Mouse (Mus musculus) cortical plate, adult 2 months (tissue): ENCODE data around the gene Trim8. TPM values are rescaled to one million over a fixed set of nuclear protein-coding genes. Genes with fewer than 3 reads are reported as not detected.
A peak's percentile ranks its signal among the peaks of the same experiment; 100 is the strongest.

Experiments
- H3K27ac ChIP-seq: fragments of 200-500 bp; 2 replicates; pipeline ENCODE4 v1.5.1; 2012; ENCODE audit warnings: low read length, control low read depth, inconsistent platforms; ENCODE audit not compliant: insufficient read depth
- H3K4me1 ChIP-seq: fragments of 200-500 bp; 2 replicates; pipeline ENCODE4 v1.6.1; 2011; ENCODE audit warnings: low read length; ENCODE audit not compliant: control insufficient read depth, insufficient read depth
- H3K4me3 ChIP-seq: fragments of 200-500 bp; 2 replicates; pipeline ENCODE4 v1.5.1; 2011; ENCODE audit warnings: mild to moderate bottlenecking, low read length, control low read depth; ENCODE audit not compliant: insufficient read depth
- CTCF ChIP-seq: fragments of 200-500 bp; IDR thresholded peaks from 2 replicates; pipeline ENCODE4 v1.5.1; 2011; ENCODE audit warnings: mild to moderate bottlenecking, control low read depth, low read length; ENCODE audit not compliant: insufficient read depth; ENCODE audit errors: extremely low read depth
- POLR2A ChIP-seq: fragments of 200-500 bp; IDR thresholded peaks from 2 replicates; pipeline ENCODE4 v1.6.1; 2011; ENCODE audit warnings: mild to moderate bottlenecking, low read length, control low read depth; ENCODE audit not compliant: insufficient read depth; ENCODE audit errors: extremely low read depth
- polyA plus RNA-seq: library from polyadenylated mRNA; depleted of rRNA; stranded (reverse); fragments of >200 nt; gene quantifications from 2 replicates; pipeline ENCODE4 v1.2.3, GENCODE M21; 2012

Gene Trim8
- polyA plus RNA-seq, 1 experiment = 47.1 TPM

GRCm38 (mm10) chr19:46479306-46480075 lies 22.0 kb upstream of the Trim8 start:
- H3K27ac ChIP-seq = no peak overlapping the region
- TF ChIP-seq CTCF (no peak), POLR2A (no peak)
- peaks cover 8% of the 10 kb centered on the region; the same call in 1 of the 2 replicates for H3K4me1 ChIP-seq
- no peak overlapping the region for H3K4me3 ChIP-seq

DNA sequence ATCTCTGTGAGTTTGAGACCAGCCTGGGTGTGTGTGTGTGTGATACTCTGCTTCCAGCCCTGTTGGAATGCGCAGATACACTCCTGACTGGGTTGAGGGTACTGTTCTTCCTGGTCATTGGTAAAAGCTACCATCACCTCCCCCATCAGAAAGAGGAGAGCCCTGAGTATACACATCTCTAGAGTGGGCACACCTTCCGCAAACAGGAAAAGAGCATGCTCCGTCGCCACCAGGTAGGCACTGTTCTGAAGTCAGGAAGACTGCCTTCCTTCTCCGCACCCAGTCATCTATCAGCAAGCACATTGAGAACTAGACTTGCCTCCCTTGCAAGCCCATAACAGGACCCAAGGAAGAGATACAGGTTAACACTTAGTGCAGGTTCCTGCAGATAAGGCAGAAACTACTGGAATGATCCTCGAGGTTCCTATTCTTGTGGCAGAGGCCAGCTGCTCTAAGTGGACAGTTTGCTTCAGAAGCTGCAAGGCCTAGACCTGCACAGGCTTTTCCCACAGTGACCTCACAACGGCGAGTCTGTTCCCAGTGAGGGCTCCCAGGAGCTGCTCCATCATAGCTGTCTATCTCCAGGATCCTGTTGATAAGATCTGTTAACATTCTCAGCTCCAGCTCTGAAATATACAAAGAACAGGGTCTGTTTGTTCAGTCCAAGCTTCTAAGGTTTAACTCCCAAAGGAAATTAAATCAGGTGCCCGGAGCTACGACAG lies 20.7 kb upstream of the Trim8 start:
- TF ChIP-seq POLR2A = no peak
- no peak for TF ChIP-seq CTCF
- H3K27ac ChIP-seq = no peak overlapping the region
- H3K4me1 ChIP-seq = peaks cover 8% of the 10 kb centered on the region; the same call in 1 of the 2 replicates
- H3K4me3 ChIP-seq = no peak overlapping the region

GRCm38 (mm10) chr19:46481352-46481751 lies 20.1 kb upstream of the Trim8 start:
- TF ChIP-seq POLR2A (no peak), CTCF (no peak)
- Histone ChIP-seq H3K4me1 (peaks cover 8% of the 10 kb centered on the region; the same call in 1 of the 2 replicates), H3K27ac (no peak overlapping the region), H3K4me3 (no peak overlapping the region)

DNA sequence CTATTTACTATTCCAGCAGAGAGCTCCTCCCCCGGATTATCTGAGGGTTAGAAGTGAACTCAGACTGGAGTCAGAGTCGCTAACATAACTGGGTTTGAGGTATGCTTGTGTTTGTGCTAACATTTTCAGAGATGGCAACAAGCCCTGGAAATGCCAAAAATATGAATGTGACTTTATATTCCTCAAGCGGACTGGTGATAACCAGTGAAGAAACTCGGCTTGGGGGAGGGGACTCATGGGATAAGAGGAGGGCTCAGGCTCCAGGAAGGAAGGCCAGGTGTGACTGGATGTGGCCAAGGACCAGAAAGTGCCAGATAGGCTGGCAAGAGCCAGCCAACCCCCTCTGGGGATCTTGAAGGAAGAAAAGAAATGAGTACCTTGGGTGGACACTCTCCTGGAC lies 19.7 kb upstream of the Trim8 start:
- H3K27ac ChIP-seq = no peak overlapping the region
- peaks cover 8% of the 10 kb centered on the region; the same call in 1 of the 2 replicates for H3K4me1 ChIP-seq
- no peak overlapping the region for H3K4me3 ChIP-seq
- TF ChIP-seq CTCF = no peak
- TF ChIP-seq POLR2A = no peak

DNA sequence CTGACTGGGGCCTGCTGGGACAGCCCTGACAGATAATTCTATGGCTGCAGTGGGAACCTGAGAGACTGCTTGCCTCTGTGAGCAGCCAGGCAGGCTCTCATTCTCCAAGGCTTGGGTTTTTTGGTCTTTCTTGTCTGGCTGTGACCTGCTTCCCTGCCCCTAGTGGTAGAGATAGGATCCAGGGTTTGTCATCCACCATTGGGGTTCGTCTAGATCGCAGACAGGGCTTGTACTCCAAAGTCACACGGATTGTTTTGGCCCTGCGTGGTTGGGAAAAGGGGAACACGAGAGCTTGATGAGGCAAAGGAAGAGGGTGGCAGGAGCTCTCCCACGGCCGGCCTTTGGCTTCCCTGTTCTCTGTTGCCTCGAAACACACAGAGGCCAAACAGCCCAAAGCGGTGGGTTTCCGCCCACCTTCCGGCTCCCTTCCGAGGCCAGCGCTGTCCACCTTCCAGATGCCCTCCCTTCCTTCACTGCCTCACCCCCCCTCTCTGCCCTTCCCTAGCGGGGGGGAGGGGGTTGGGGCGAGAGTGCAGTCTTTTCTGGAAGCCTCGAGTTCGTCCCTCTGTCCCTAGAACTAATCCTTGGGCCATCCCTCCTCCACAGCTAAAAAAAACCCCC lies 18.5 kb upstream of the Trim8 start:
- Histone ChIP-seq H3K4me1 (peaks cover 6% of the 10 kb centered on the region; the same call in 1 of the 2 replicates), H3K27ac (no peak overlapping the region), H3K4me3 (no peak overlapping the region)
- no peak for TF ChIP-seq POLR2A
- peak; percentile 24; the same call in 1 of the 2 replicates for TF ChIP-seq CTCF

GRCm38 (mm10) chr19:46483701-46484328 lies 17.7 kb upstream of the Trim8 start:
- Histone ChIP-seq H3K4me1 (peaks cover 6% of the 10 kb centered on the region; the same call in 1 of the 2 replicates), H3K27ac (no peak overlapping the region), H3K4me3 (no peak overlapping the region)
- TF ChIP-seq POLR2A (no peak), CTCF (no peak)

DNA sequence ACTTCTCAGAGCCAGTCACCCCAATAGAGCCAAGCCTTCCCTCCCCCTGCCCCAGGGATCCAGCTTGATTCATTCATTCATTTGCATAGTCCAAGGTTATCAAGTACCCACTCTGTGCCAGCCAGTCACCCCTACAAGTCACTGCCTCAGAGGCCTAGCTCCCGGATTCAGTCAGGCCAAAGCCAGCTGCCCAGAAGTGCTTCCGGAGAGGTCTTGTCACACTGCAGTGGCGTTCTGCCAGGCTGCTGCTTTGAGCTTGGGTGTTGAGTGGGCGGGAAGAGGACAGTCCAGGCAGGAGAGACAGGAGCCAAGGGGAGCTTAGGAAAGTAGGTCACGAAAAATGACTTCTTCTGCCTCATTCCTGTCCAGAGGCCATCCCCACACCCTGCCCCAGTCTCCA lies 17.0 kb upstream of the Trim8 start:
- H3K27ac ChIP-seq = no peak overlapping the region
- H3K4me1 ChIP-seq = peaks cover 6% of the 10 kb centered on the region; the same call in 1 of the 2 replicates
- TF ChIP-seq CTCF (no peak), POLR2A (no peak)
- H3K4me3 ChIP-seq = no peak overlapping the region

GRCm38 (mm10) chr19:46485847-46486246 lies 15.7 kb upstream of the Trim8 start:
- peaks cover 6% of the 10 kb centered on the region; the same call in 1 of the 2 replicates for H3K4me1 ChIP-seq
- H3K4me3 ChIP-seq = no peak overlapping the region
- TF ChIP-seq POLR2A (no peak), CTCF (no peak)
- H3K27ac ChIP-seq = no peak overlapping the region

DNA sequence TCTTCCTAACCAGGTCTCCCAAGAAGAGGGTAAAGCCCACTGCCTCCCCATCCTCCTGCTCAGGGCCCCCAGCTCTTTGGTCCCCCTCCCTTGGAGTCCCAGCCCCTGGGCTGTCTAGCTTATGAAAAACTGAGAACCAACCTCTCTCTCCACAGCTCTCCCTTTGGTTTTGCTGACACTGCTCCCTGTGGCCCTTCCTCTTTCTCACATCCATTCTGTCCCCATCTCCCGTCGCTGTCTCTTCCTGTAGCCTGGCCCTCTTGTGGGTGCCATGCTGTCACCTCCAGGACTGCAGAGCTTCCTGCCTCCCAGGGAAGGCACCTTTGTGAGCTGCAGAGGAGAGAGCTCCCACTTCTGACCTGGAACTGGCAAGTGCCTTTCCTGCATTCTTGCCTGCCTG lies 14.8 kb upstream of the Trim8 start:
- Histone ChIP-seq H3K4me3 (no peak overlapping the region), H3K27ac (no peak overlapping the region), H3K4me1 (peaks cover 6% of the 10 kb centered on the region; the same call in 1 of the 2 replicates)
- TF ChIP-seq CTCF (no peak), POLR2A (no peak)
